Mouse (Mus musculus) G1E (cell line): ENCODE results near the gene Mxd4. TPM values are rescaled to one million over a fixed set of nuclear protein-coding genes. Genes with fewer than 3 reads are reported as not detected.
A peak's percentile ranks its signal among the peaks of the same experiment; 100 is the strongest.

Experiments
- ATAC-seq: 2 replicates; pipeline ENCODE4 v1.8.0; 2016; ENCODE audit warnings: mild to moderate bottlenecking; ENCODE audit not compliant: insufficient number of reproducible peaks, poor library complexity, low FRiP score, severe bottlenecking; ENCODE audit errors: extremely low read depth
- DNase-seq: peaks from one replicate; pipeline ENCODE4 v3.0.0; 2012; ENCODE audit warnings: low spot score
- H3K27me3 ChIP-seq: 2 replicates; pipeline ENCODE4 v1.6.1; 2012; ENCODE audit warnings: mild to moderate bottlenecking, low read length, inconsistent platforms; ENCODE audit not compliant: insufficient read depth
- H3K36me3 ChIP-seq: replicated peaks from 2 replicates; pipeline ENCODE3; 2012; ENCODE audit warnings: mild to moderate bottlenecking, inconsistent platforms
- H3K4me1 ChIP-seq: 2 replicates; pipeline ENCODE4 v1.6.1; 2012; ENCODE audit warnings: low read depth, low read length, inconsistent platforms, mixed read lengths; ENCODE audit not compliant: insufficient read depth
- H3K4me3 ChIP-seq: 2 replicates; pipeline ENCODE4 v1.5.1; 2012; ENCODE audit warnings: low read depth, mild to moderate bottlenecking, inconsistent platforms, low read length, moderate library complexity, mixed read lengths
- H3K9me3 ChIP-seq: replicated peaks from 2 replicates; pipeline ENCODE4 v1.6.1; 2012; ENCODE audit warnings: inconsistent platforms
- CTCF ChIP-seq: IDR thresholded peaks from 2 replicates; pipeline ENCODE4 v1.5.1; 2012; ENCODE audit warnings: low read depth, low read length, inconsistent platforms, mixed read lengths
- GATA1 ChIP-seq: IDR thresholded peaks from 2 replicates; pipeline ENCODE4 v1.6.1; 2012; ENCODE audit warnings: borderline replicate concordance, low read length, inconsistent platforms, mixed read lengths
- GATA2 ChIP-seq: IDR thresholded peaks from 2 replicates; pipeline ENCODE4 v1.6.1; 2012; ENCODE audit warnings: low read depth, low read length, inconsistent platforms, borderline replicate concordance
- POLR2AphosphoS5 ChIP-seq: IDR thresholded peaks from 2 replicates; pipeline ENCODE4 v1.6.1; 2012; ENCODE audit warnings: low read depth, low read length, inconsistent platforms; ENCODE audit not compliant: insufficient replicate concordance
- TAL1 ChIP-seq: conservative IDR thresholded peaks from 2 replicates; pipeline ENCODE4 v1.6.1; 2012; ENCODE audit warnings: low read depth, low read length, inconsistent platforms, mixed read lengths
- polyA plus RNA-seq: library from polyadenylated mRNA; stranded (reverse); fragments of >175 nt; gene quantifications from 2 replicates; pipeline ENCODE4 v1.2.3, GENCODE M21; 2012
- total RNA-seq, 2 experiments: library from RNA; stranded (forward) in 1 of 2; stranded (reverse) in 1 of 2; fragments of 200-1000 nt in 1 of 2; fragments of >200 nt in 1 of 2; fragmentation: Nextera tagmentation in 1 of 2; gene quantifications; 2 replicates each; pipeline ENCODE4 v1.2.3; 2014 to 2017

The Mxd4 gene
- total RNA-seq (2014; fragmentation: Nextera tagmentation), result 9.8 and 12.8 TPM in 2 replicates
- total RNA-seq (2017), result 28.4 and 38.6 TPM in 2 replicates
- polyA plus RNA-seq, result 15.0 and 17.9 TPM in 2 replicates

DNA sequence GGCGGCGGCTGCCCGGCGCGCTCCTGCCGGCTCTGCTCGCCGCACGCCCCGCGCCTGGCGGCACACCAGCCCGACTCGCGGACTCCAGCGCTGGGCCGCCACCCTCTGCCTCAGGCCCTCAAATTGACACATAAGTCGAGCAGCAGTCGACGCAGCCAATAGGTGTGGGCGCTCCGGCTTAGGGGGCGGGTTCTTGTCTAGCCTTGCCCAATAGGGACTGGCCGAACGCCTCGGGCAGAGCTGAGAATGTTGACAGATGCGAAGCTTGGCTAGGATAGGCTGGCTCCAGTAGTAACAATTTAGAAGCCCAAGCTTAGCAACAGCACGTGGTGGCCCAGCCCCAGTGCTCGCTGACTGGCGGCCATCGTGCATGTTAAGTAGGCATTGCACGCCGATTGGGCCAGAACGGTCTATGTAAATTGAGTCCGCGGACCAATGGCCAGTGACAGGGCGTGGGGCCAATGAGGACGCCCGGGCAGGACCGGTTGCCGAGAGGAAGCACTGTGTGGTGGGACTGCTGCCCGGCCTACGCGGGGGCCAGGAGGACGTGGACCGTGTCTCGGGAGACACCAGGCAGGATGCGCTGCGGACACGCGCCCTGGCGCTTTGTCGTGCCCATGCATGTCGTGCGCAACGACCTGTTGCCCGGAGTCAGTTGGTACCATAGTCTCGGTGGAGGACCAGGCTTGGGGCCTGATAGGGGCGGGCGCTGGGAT is at the start of gene Mxd4:
Gene Mxd4 (minus strand): TSS at position 120 of the 716 bp plus-strand sequence.
- Histone ChIP-seq H3K4me1 (peaks cover 39% of the 10 kb centered on the region), H3K27me3 (peaks cover 25% of the 10 kb centered on the region), H3K36me3 (peaks cover 8% of the 10 kb centered on the region), H3K9me3 (no peaks in the 10 kb centered on the region), H3K4me3 (peak within 1 kb of the TSS; percentile 83)
- no peak for TF ChIP-seq GATA1
- TF ChIP-seq TAL1, result no peak
- TF ChIP-seq GATA2, result no peak
- no peak for TF ChIP-seq POLR2AphosphoS5
- TF ChIP-seq CTCF, result no peak
- ATAC-seq (peak; percentile 95), DNase-seq (peak; percentile 99)

DNA sequence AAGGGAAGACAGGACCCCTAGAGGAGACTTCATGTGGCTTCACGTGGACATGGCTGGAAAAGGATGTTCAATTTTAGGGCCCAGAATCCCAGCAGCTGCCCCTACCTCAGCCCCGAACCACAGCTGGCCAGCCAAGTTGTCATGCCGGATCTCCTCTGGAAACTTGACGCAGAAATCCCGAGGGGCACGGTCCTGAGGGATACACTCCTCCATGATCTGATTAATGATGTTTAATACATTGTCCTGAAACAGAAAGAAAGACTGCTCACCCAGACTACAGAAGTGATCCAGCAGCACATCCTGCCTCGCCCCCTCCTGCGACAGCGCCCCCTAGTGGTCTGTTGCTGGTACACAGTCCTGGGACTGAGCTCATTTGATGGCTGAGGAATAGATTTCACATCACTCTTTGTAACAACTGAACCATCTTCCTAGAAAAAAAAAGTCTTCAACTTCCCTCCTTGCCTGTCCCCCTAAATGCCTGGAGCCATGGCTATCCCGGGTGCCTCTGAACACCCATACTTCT is 48.4 kb upstream of the Mxd4 start:
- Histone ChIP-seq H3K27me3 (peaks cover 20% of the 10 kb centered on the region; the same call in 1 of the 2 replicates), H3K4me3 (no peak overlapping the region), H3K9me3 (no peaks in the 10 kb centered on the region), H3K4me1 (no peaks in the 10 kb centered on the region), H3K36me3 (no peaks in the 10 kb centered on the region)
- ATAC-seq, result no peak
- no peak for TF ChIP-seq POLR2AphosphoS5
- peak; percentile 65 for TF ChIP-seq CTCF
- DNase-seq, result peak; percentile 11

DNA sequence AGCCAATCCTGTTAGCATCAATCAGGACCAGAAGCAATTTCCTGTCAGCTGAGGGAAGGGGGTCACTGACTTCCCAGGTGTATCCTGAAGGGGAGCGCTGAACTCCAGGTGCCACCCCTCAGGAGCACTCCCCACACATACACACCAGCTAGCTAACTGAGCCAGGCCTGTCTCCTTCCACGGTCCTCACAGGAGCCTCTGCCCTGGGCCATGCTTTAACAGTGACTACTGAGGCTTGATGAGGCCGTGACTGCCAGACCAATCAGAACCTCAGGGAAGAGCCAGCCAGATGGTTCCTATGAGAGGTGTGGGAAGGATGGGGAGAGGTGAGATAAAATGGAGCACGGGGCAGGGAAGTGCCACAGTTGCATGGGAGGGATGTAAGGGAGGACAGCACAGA is 47.5 kb upstream of the Mxd4 start:
- H3K4me3 ChIP-seq, result no peak overlapping the region
- H3K27me3 ChIP-seq, result peaks cover 20% of the 10 kb centered on the region; the same call in 1 of the 2 replicates
- ATAC-seq, result no peak
- DNase-seq, result no peak
- no peaks in the 10 kb centered on the region for H3K36me3 ChIP-seq
- no peak for TF ChIP-seq GATA1
- TF ChIP-seq CTCF, result peak; percentile 5; the same call in 1 of the 2 replicates
- H3K4me1 ChIP-seq, result no peaks in the 10 kb centered on the region
- H3K9me3 ChIP-seq, result no peaks in the 10 kb centered on the region

DNA sequence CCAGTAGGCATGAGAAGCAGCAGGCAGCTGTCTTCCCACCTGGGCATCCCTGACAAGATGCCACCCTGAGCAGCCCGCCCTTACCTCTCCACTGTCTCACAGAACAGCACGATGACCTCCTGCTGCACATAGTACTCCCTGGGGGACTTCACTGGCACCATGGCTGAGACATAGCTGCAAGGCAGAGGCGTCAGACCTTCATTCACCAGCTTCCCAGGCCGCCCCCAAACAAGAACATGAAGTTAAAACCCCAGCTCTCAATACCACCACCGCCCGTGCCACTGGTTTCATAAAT is 45.6 kb upstream of the Mxd4 start:
- TF ChIP-seq GATA1 (no peak), POLR2AphosphoS5 (no peak), TAL1 (no peak), CTCF (no peak), GATA2 (no peak)
- ATAC-seq (no peak), DNase-seq (no peak)
- H3K4me1 ChIP-seq, result no peaks in the 10 kb centered on the region
- H3K4me3 ChIP-seq, result no peak overlapping the region
- H3K36me3 ChIP-seq, result no peaks in the 10 kb centered on the region
- H3K27me3 ChIP-seq, result peaks cover 23% of the 10 kb centered on the region
- no peaks in the 10 kb centered on the region for H3K9me3 ChIP-seq

DNA sequence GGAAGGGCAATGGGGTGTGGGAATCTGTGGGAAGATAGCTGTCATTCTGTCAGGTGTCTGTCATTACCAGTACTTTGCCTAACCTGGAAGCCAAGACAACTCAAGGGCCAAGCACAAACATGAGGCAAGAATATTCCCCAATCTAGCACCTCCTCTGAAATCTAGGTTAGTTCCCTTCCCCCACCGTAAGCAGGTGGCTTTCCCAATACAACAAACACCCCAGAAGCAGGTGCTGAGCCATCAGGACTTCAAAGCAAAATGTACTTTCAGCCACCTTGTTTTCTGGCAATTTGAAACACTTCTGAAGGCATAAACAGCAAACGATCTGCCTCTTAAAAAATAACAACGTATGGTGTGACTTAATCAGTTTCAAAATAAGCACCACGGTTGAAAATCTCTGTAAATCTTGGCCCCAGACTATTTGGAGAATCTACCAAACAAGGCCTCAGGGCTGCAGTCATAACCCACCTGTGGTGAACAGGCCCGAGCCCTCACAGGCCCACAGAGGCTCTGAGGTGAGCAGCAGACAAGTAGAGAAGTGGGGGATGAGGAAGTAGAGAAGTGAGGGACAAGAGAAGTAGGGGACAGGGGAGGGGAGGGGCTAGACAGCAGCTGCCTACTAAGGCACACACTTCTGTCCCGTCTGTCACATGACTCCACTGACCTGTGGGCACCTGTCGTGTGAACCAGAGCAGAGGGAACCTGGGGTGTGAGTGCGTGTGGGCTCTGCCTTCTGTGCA is 45.1 kb upstream of the Mxd4 start:
- DNase-seq, result no peak
- Histone ChIP-seq H3K27me3 (peaks cover 23% of the 10 kb centered on the region), H3K9me3 (no peaks in the 10 kb centered on the region), H3K4me3 (no peak overlapping the region), H3K4me1 (no peaks in the 10 kb centered on the region), H3K36me3 (no peaks in the 10 kb centered on the region)
- TF ChIP-seq GATA1, result no peak
- TF ChIP-seq TAL1, result no peak
- no peak for TF ChIP-seq GATA2
- no peak for TF ChIP-seq CTCF
- no peak for TF ChIP-seq POLR2AphosphoS5
- ATAC-seq, result no peak

- Histone ChIP-seq H3K36me3 (no peaks in the 10 kb centered on the region), H3K4me3 (no peak overlapping the region), H3K9me3 (no peaks in the 10 kb centered on the region), H3K4me1 (no peaks in the 10 kb centered on the region), H3K27me3 (peaks cover 25% of the 10 kb centered on the region)
- TF ChIP-seq GATA1 (no peak), TAL1 (no peak), GATA2 (no peak), POLR2AphosphoS5 (no peak), CTCF (no peak)
- DNase-seq, result no peak
- ATAC-seq, result no peak
These were observed 44.4 kb upstream of the Mxd4 start for GRCm38 (mm10) chr5:34231901-34232300.
